Mouse (Mus musculus) thymus, adult 2 months (tissue): Measurements from ENCODE around the gene Crybg1.

Source experiments
- CTCF ChIP-seq: fragments of 200-500 bp; IDR thresholded peaks from 2 replicates; pipeline ENCODE4 v1.5.1; 2012; ENCODE audit warnings: mild to moderate bottlenecking, control low read depth, low read length, moderate library complexity, borderline replicate concordance; ENCODE audit not compliant: control insufficient read depth, poor library complexity, insufficient read depth; ENCODE audit errors: extremely low read depth
- POLR2A ChIP-seq: fragments of 200-500 bp; IDR thresholded peaks from 2 replicates; pipeline ENCODE4 v1.6.1; 2012; ENCODE audit warnings: mild to moderate bottlenecking, low read length, control low read depth, moderate library complexity; ENCODE audit not compliant: control insufficient read depth, poor library complexity, insufficient read depth; ENCODE audit errors: extremely low read depth

GRCm38 (mm10) chr10:44138137-44138855 lies 10.4 kb downstream of the Crybg1 start:
- TF ChIP-seq POLR2A (no peak), CTCF (no peak)
